Mouse (Mus musculus): ENCODE measurements at regions not wholly inside any gene's neighbourhood (a gene's known extent, or its start where the extent isn't known, plus 50 kb on each side); places are given as distances from the start of the nearest gene placed in this dataset.

DNA sequence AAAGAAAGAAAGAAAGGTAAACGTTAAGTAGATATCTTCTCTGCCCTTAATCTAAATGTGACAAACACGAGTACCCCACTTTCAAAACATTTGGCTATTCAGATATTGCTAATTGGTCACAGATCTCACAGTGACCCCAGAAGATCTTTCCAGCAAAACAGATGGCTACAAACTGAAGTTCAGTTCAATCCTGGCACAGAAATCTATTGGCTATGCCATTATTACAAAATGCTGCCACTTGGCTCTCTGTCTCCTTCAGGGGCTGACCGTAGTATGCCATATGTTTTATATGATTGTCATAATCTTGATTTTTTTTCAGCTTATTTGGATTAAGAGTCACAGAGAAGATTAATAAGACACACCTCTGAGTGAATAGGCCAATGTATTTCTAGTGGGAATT is 873.2 kb downstream of the Slc22a22 start:
- no peak for DNase-seq (ENCODE audit: extremely low read depth, low read depth)

DNA sequence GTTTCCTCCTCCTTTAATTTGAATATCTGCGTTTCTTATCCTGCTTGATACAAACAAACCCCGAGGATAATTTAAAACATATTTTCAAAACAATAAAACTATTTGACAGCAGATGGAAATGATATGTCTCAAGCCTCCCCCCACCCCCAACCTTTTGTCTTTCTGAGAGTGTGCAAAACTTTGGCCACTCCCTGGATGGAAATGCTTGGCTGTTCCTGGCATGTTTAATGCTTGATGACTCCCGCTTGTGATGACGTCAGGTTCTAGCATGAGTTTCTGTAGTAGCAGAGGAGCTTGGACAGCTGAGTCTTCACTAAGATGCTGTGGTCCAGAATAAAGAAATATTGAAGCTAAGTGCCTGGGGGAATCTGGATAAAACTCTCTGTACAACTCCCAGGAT is 884.8 kb downstream of the Slc22a22 start:
- DNase-seq (ENCODE audit: extremely low read depth, low read depth), result no peak

DNA sequence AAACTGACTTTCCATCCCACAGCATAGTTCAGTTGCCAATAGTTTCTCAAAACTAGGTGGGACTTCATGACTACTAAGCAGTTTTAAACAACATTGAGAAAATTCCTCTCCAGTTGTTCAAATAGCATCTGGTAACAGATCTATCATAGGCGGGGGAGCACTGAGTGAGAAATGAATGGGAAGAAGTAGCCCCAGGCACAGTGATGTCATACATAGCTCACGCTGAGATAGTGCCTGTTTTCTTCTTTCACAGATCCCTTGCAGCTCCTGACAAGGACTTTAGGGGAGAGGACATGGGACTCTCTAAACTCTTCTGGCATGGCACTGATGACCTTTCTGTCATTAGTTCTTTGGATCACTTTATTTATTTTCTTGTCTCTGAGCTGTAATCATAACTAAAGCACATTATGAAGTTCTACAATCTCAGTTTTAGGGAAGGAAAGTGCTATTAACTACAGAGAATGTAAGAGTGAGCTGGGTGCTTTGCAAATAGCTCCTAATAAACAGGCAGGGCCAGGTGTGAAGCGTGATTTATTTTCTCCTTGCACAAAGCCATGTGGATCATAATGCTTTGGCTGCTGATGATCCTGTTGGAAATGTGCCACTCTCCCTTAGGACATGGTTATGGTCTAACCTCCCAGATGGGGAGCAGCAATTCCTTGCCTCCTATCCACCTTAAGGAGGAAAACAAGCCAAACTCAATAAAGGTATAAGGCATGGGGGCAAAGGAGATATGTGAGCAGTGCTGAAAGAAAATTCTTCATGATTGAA is 896.5 kb downstream of the Slc22a22 start:
- DNase-seq (ENCODE audit: extremely low read depth, low read depth), result no peak

DNA sequence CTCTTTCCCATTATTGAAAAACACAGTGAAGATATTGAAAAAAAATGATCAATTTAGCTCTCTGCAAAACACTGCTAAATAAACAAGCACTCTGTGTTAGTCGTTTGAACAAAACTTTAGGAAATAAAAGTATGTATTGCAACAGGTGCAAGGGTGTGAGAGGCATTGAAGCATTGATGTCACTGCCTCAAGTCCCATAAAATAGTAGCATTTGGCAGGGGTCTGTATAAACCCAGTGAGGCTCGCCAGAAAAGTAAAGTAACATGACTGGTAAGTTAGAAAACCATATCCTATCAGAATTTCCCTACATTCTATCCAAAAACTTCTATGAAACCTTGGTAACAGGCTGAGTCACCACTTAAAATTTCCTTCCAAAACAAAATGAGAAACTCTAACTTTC is 914.2 kb downstream of the Slc22a22 start:
- no peak for DNase-seq (ENCODE audit: extremely low read depth, low read depth)

DNA sequence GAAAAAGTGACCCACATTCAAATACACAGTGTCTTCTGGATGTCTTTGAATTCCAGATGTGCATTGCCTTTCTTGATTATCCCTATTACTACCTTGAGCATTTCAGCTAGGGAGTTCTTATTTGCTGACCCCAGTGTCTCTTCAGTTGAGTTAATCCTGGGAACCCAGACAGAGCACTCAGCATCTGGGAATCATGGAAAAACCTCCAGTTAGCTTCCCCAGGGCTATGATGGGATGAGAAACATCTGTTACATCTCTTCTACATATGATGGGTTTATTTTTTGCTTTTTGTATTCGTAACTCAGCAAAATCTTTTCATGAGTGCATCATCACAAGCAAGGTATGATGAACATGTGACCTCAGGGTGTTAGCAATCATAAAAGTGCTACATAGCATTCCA is 914.6 kb downstream of the Slc22a22 start:
- no peak for DNase-seq (ENCODE audit: extremely low read depth, low read depth)

DNA sequence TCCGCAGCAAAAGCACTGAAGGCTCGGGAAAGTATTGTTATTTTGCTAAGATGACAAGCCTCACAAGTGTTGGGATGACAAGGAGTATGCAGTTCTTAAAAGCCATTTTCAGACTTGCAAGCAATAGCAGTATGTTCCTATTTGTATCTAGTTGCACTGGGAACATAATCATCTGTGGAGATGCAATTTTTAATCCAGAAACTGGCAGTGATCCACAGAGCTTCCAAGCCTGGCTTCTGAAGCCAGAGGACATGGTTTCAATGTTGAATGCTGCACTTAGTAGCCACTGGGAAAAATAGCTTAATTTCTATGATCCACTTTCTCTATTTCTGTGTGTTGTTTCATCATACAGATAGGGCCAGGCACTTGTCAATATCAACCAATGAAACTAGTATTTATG is 915.3 kb downstream of the Slc22a22 start:
- DNase-seq (ENCODE audit: extremely low read depth, low read depth), result no peak

DNA sequence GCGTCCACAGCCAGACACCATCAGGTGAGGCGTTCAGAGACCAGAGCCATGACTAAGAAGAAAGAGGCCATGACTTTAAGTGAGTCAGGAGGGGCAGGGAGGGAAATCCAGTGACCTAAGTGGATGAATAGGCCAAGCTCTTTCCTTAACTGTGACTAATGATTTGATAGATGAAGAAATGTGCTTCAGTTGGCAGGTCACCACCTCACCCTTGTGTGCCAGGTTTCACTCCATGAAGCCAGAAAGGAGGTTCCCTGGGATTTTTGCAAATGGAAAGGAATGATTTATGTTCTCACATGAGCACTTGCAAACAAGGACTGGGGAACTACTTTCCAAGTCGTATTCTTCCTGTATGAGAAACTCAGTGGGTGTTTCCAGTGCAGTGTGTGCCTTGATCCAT is 923.0 kb downstream of the Slc22a22 start:
- DNase-seq (ENCODE audit: extremely low read depth, low read depth), result no peak

DNA sequence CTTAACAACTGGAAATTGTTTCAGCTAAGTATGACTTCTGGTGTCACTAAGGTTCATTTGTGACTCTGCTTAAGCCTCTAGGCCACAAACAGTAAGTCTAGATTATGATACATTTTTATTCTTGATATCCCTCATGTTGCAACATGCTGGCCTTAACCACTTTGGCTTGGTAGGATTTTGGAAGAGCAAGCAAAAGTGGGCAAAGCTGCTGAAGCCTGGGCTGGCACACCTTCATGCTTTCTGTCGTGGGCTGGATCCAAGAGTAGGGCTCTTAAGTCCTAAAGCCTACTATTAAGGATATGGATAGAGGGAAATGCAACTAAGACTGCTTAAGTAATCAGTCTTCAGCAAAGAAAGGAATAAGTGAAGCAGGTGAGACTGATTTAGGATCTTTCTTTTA is 923.6 kb downstream of the Slc22a22 start:
- no peak for DNase-seq (ENCODE audit: extremely low read depth, low read depth)

DNA sequence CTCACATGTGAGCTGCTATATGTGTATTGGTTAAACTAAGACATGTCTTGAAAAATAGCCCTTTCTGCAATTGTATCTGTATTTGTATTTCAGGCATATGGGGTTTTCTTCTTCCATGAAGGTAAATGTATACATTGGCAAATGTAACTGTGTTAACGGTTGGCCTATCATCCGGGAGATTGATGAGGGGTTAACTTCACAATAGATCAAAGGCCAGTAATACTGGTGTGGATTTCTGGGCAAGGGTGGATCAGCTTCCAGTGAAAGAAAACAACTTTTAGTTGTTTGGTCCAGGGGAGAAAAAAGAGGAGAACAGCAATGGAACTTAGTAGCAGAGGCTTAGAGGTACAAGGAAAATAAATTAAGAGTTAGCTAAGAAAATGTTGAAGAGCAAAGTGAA is 945.9 kb downstream of the Slc22a22 start:
- DNase-seq (ENCODE audit: extremely low read depth, low read depth), result no peak

DNA sequence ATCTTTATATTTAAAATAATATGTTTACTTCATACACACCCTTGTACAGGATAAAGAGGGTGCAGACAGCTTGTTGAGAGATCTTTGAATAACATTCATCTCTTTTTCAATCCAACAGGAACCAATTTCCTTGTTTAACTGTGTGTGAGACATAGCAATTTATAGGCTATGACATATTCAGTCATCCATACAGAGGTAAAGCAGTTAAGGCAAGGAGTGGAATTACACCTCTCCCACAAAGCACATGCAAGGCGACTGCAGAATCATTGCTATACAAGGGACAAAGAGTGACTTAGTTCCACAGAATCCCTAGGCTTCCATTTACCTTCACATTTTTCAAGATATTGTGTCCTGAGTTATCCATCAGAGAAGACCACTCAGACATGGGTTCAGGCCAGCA is 959.0 kb downstream of the Slc22a22 start:
- no peak for DNase-seq (ENCODE audit: extremely low read depth, low read depth)

DNA sequence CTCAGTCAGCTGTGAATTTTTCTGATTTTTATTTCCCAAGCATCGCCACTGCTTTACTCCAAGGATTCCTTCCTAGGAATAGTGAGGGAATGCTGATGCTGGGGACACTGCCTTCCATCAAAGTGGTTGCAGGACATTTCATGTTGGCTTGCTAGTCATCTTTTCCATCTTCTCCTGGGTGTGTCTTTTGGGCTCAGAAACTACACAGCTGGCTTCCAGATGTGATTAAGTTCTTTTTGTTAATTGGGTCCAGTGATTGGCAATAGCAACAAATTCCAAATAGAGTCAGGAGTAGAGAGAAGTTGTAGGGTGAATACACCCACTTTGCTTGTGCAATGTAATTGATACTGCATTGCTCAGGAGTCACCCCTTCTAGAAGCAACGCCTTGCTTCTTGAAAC is 961.3 kb downstream of the Slc22a22 start:
- no peak for DNase-seq (ENCODE audit: extremely low read depth, low read depth)

DNA sequence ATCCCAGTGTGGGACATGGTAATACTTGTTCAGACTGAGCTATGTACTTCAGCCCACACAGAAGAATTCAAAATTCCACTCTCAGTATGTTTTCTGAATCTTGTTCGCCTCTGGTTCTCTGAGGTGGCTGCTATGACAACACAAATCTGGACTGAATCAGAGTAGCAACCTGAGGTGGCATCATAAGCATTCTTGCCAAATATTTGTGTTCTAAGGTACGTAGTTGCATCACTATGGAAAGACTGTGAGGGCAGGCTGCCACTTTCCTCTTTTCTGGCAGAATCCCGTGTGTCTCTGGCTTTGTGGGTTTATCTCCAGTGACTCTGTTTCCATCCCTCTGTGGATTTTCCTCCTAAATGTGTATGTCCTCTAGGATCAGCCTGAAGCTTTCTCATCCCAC is 978.7 kb downstream of the Slc22a22 start:
- no peak for DNase-seq (ENCODE audit: extremely low read depth, low read depth)

DNA sequence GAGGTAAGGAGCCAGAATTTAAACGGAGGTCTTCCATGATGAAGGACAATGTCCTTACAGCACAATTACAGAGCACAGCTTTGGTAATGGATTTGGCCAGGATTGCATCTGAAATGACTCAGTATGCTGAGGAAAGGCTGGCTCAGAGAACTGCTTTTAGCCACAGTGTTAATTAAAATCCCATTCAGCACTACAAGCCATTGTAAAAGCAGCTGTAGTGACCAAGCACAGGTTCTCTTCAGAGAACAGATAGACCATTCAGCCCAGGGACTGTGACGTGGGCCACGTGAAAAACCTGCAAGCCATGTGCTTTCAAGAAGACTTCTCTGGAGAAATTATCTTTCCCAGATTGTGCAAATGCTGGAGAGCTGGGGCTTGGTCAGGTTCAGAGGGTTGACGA is 979.7 kb downstream of the Slc22a22 start:
- DNase-seq (ENCODE audit: extremely low read depth, low read depth), result no peak

DNA sequence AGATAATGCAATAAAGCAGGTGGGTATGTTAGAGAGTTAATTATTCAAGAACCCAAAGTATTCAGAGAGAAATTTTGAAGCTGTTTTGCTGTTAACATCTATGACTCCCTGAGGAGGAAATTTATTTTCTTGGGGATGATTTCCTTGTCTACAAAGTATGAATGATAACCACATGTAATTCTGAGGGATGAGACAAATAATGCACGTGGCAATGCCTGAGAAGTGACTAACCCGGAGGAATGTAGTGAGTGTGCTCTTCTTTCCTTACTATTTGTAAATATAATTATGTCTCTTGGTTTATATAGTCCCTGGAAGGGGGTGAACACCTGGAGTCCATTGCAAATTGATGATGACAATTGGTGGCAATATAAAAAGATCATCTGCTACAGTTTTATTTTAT is 981.1 kb downstream of the Slc22a22 start:
- no peak for DNase-seq (ENCODE audit: extremely low read depth, low read depth)

DNA sequence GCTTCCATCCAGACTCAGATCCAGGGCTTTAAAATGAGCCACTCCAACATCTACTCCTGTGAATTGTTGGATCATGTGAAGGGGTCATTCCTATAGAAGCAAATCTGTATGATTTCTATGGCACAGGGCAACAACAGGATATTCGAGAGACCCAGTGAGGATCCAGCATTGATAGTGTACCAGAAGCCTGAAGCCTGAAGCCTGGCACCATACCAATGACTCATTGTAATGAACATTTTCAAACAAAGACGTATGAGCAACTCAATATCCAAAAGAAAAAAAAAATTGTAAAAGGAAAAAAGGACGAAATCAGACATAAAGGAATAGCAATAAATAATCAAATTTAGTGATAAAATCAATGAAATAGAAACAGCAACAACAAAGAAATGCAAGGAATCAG is 991.5 kb downstream of the Slc22a22 start:
- DNase-seq (ENCODE audit: extremely low read depth, low read depth), result no peak

DNA sequence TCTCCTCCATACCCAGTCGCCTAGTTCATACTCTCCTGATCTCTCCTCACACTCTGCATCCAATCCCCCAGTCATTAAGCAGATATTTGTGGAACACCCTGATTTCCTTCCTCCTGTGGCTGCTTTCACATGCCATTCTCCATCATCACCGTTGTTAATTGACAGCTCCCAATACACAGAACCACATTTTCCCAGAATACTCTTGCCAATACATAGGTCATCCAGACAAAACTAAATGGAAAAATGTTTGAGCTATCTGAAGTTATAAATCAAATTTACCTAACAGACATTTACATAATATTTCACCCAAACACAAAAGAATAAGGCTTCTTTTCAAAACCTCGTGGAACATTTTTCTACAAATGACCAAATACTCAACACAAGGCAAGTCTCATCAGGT is 992.7 kb downstream of the Slc22a22 start:
- DNase-seq (ENCODE audit: extremely low read depth, low read depth), result no peak

DNA sequence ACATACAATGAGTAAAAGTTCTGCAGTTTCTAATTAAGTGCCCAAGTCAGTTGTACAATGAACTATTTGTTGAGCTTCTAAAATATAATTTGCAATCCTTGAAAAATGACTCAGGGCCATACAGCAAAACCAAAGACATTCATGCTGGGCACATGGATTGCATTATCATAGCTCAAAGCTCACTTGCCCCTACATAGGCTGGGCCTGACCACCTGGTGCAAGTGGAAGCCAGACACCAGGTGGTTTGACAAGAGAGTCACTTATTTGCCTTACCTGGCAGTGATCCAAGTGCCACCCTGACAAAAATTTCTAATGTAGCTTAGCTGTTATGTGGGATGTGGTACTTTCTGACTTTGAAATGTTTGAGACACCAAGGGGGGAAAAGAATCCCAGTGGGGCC is 997.7 kb downstream of the Slc22a22 start:
- DNase-seq (ENCODE audit: extremely low read depth, low read depth), result no peak

DNA sequence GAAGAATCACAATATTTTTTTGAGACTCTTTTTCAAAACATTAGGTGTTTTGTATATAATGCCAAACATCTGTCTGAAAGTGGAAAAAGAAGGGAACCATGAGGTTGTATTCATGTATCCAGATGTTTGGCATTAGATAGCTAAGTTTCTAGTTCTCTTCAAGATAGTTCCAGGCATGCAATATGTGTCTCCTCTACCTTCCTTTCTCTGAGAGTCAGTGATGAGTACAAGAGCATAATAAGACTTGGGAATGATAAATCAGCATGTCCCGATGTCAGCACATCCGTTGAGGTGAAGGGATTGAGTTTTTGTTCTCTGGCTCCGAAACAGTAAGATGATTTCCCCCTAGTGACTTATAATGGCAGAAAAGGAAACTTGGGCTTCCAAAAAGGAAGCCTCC is 998.4 kb downstream of the Slc22a22 start:
- DNase-seq (ENCODE audit: extremely low read depth, low read depth), result no peak

DNA sequence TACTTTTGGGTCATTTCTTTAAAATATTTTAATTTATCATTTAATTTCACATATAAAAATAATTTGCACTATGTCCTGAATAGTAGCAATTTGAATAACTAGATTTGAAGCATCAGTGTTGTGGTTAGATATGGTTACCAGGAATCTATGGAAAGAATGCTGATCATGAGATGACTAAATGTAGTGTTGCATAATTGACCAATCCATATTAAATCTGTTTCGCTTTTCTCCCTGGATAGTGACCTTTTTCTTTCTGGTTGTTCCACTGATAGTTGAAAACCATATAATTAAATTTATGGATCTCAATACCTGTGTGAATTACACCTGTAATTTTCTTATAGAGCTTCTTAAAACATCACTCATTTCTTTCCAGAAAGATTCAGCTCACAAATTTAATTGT is 1003.7 kb downstream of the Slc22a22 start:
- DNase-seq (ENCODE audit: extremely low read depth, low read depth), result no peak

DNA sequence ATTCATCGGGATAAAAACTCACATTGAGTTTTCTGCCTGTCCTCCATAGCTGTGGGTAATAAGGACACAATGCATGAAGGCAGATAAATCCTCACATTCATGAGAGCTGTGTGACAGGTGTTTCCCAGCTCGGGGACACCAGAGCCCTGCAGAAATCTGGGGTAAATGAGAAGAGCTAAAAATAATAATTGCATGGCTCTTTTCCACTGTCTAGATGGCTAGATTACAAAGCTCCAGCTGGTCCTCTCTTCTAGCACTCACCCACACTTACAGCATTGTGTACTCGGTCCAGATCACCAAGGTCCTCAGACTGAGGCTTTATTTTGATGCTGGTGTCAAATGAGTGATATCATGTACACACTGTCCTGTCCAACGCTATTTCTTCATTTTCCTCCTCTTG is 1025.5 kb downstream of the Slc22a22 start:
- no peak for DNase-seq (ENCODE audit: extremely low read depth, low read depth)

DNA sequence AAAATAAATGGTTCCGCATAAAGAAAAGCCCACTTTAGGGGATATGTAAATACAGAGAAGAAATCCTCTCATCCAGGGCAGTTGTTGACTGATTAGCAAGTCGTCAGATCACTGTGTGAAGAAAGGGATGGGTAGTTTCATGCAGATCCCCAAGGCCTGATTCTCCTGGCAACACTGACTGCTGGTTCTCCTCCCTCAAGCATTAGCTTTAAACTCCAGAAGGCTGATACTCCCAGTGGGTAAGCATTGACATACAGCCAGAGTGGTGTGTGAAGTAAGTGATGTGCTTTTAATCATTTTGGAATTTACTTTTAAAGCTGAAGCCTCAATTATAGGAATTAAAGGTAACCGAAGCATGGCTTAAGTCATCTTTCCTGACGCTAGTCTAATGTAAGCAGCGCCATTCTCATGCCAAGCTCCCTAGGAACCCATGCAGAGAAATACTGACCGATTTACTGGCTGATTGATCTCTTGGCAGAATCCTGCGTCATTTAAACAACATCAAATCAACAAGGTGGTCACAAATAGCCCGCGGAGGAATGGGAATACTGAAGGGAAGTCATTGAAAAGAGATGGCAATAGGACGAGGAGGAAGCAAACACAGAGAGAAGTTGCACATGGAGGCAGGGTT is 1029.3 kb downstream of the Slc22a22 start:
- DNase-seq (ENCODE audit: extremely low read depth, low read depth), result no peak

DNA sequence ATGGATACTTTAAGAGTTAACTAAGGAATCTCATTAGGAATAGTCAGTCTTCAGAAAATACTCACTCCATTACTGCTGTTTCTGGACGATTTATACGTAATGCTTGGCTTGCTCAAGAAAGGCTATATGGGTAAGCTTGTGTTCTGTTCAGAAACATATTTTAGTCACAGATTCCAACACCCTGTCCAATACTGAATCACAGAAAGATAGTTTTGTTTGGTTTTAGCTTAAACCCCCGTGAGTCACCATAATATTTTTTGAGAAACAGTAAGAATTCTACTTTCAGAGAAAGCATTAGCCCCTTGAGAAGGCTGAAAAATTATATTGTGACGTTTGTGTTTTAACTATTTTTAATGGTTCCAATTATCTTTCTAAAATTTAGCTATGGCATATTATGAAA is 1037.3 kb downstream of the Slc22a22 start:
- DNase-seq (ENCODE audit: extremely low read depth, low read depth), result no peak

DNA sequence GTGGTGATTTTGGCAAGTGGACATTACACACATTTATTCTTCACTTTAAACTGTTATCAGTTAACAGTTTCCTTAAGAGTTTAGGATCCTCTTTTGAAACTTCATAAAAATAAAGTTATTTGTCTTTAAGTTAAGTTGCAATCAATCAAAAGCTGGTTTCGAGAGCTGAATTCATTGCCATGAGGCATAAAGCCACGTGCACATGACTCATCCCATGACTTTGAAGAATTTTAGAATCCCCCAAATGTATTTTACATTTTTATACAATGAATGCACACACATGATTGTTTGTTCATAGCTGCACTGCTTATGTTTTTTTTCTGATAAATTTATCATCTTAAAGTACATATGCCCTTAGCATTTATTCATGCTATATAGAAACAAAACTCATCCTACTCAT is 1039.1 kb downstream of the Slc22a22 start:
- no peak for DNase-seq (ENCODE audit: extremely low read depth, low read depth)
